Mouse (Mus musculus): Measurements from ENCODE around the gene Wnk1.

DNA sequence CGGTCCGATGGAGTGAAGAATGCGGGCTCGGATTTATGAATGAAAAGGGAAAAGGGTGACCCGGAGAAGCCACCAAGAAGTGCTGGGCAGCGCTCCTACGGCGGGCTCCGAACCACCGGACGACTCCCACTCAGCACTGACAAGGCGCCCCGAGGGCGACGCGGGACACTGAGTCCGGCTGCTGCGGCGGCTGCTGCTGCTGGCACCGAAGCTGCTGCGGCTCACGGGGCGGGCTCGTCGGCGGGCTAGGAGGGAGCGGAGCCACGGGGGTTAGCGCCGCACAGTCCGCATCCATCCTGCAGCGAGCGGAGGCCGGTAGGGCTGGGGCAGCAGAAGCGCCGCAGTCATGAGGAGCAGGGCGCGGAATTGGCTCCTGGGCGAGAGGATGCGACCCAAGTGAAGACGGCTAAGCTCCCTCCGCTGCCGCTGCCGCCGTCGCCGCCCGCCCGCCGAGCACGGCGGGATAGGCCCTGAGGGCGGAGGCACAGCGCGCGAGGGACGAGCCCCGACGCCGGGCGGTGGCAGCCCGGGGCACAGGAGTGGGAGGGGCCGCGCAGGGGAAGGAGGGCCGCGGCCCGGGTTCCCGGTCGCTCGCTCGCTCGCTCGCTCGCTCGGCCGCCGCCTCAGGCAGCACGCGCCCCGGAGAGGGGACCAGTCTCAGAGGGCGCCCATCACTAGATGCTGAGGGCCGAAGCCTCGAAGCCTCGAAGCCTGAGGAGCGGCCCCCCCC is 671 bp downstream of the Wnk1 start:
- TF ChIP-seq POLR2A (IDR thresholded peaks at IDR 0.05; ENCODE audit: low read depth, low read length) (peak; percentile 52), CTCF (IDR thresholded peaks at IDR 0.05; ENCODE audit: borderline replicate concordance, insufficient read depth, low read length) (no peak)
